Mouse (Mus musculus): ENCODE data around the gene Lamb1.

GRCm38 (mm10) chr12:31294526-31294925 is 29.5 kb downstream of the Lamb1 start:
- TF ChIP-seq TAL1 (conservative IDR thresholded peaks at IDR 0.05; ENCODE audit: low read depth, low read length) (no peak), CTCF (IDR thresholded peaks at IDR 0.05; ENCODE audit: low read depth, low read length) (no peak), POLR2AphosphoS5 (IDR thresholded peaks at IDR 0.05; ENCODE audit: insufficient replicate concordance, low read depth, low read length) (no peak)
